Mouse (Mus musculus): ENCODE results near the gene Bmpr1b. TPM values are rescaled to one million over a fixed set of nuclear protein-coding genes. Genes with fewer than 3 reads are reported as not detected.

Bmpr1b gene
- polyA plus RNA-seq, 1 experiment from 2014 or later = 3.9 TPM

DNA sequence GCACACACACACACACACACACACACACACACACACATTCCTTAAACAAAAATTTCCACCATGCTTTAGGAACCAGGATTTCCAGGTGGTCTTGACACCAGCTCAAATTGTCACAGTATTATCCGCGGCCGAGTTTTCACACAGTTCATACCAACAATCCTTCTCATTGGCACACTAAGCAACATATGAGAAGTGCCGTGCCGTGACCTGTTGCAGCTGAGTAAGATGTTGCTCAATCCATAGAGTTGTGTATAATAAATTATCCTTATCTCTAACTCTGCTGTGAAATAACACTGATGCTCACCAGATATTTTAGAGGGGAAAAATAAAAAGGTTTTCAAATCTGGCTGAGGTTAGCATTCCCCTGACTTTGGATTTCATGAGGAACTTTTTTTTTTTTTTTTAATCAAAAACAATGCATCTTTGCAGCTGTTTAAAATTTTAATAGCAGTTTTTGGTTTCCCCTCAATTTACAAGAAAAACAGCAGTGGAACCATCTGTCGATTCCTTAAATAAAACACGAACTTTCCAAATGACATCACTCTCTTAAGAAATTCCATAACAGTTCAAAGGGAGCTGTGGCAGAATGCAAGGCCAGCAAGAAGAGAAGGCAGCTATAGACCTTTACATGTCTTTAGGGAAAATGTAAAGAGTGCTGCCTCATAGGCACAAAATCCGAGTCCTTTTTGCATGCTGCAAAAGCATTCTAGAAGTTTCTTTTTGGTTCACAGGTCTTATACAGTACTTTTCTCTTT is 378.0 kb downstream of the Bmpr1b start:
- Histone ChIP-seq H3K4me1 (replicated peaks) (peaks cover 10% of the 10 kb centered on the region; the same call in 1 of the 2 replicates), H3K27me3 (no peaks in the 10 kb centered on the region), H3K4me2 (no peak overlapping the region), H3K27ac (no peak overlapping the region), H3K9me3 (no peaks in the 10 kb centered on the region), H3K9ac (no peak overlapping the region), H3K4me3 (no peak overlapping the region), H3K36me3 (no peaks in the 10 kb centered on the region)
- ATAC-seq (ENCODE audit: low FRiP score) = no peak
- WGBS = 90% methylated on average over 8 of the region's 8 CpGs

Other genes with a start within 250 kb of the Bmpr1b start
- gene Pdlim5, start 226.3 kb upstream of the Bmpr1b start, polyA plus RNA-seq (2015; fragmentation: Nextera tagmentation; extraction: Ambion mirVana) = 13.8 and 15.0 TPM in 2 replicates

Measured in hindbrain, embryonic 13.5 days (tissue).